Mouse (Mus musculus) urinary bladder, postnatal 10 days (tissue): ENCODE data around the gene Ccdc172.

Experiments used
- DNase-seq: peaks from one replicate; pipeline ENCODE4 v3.0.0; 2022; ENCODE audit warnings: low spot score

Ccdc172 gene

DNA sequence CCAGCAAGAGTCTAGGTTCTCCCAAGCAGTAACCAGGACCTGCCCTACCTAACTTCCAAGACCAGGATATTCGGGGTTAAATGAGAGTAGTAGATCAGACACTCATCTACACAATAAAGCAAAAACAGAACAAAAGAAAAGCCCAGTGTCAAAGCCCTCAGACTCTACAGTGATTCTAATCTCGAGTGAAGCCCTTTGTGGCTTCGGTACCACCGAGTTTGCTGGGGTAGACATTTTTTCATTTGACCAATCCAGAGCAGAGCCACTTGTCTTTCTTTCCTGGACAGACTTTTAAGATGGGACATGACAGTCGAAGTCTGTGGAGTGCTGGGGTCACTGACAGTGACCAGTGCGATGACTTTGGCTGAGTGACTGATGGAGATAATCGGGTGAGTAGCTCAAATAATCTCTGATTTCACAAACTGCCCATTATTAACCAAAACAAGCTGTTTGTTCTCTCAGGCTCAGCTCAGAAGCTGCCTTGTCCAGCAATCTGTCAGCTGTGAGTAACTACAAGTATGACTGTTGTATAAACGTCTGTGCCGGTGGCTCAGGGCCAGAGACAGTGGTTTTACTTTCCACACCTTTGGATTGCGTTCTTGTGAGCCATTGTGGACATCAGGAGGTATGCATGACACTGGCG, 60.8 kb downstream of the Ccdc172 start:
- no peak for DNase-seq

DNA sequence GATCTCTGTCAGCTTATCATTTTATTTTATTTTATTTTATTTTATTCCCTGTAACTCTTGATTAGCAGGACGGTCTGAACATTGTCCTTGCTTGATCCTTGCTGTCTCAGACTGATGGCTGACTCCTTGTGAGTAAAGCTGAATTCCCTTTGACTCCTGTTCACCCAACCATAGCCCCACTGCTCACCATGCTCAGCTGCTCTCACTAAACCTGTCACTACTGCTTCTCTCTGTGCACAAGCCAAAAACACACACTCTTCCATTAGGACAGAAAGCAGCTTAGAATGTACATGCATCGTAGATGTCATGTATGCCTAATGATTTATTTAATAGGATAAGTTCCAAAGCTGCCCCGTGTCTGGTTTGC, 61.3 kb downstream of the Ccdc172 start:
- DNase-seq: no peak

DNA sequence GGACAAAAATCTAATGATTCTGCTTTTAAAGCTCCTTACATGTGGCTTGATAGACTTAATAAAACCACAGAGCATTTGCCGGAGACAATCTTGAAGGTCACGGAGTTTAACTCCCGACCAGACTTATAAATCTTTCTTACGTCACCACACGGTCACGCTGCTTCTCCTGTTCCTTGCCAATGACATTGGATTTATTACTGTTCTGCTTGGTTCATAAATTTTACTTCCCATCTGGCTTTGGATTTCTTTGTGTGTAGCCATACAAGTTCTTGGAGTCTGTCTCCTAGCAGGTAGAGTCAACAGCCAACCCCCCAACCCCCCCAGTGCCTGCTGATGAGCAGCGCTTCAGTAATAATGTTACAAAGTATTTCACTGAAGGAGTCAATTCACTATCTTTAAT, 70.2 kb downstream of the Ccdc172 start:
- no peak for DNase-seq

DNA sequence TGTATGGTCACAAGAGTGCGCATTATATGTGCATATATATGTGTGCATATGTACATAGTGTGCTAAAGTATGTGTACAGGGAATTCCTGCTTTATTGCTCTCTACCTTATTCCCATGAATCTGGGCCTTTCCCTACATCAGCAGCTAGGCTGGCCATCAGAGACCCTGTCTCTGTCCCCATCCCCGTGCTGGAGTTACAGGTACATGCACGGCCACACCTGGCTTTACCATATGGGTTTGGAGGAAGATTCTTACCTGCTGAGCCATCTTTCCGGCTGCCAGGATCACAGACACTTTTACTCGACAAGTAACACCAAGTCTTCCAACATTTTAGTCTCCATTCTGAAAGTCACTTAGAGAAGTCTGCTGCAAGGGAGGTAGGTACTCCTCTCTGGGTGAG, 71.2 kb downstream of the Ccdc172 start:
- no peak for DNase-seq

DNA sequence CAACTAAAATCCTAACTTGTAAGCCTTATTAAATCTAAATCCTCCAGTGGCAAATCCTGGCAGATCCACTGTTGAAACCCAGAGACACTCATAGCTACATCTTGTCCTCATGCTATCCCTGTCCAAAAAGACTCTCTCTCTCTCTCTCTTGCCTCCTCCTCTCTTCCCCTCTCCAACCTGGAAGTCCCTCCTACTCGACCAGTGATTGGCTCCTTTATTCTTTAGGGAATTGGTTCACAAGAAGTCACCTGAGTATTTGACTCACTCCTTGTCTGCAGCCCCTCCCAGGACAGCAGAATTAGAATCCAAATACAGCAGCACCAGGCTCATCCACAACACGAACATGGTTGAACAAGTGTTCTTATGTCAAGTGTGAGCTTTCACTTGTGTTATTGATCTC, 74.3 kb downstream of the Ccdc172 start:
- DNase-seq: no peak

DNA sequence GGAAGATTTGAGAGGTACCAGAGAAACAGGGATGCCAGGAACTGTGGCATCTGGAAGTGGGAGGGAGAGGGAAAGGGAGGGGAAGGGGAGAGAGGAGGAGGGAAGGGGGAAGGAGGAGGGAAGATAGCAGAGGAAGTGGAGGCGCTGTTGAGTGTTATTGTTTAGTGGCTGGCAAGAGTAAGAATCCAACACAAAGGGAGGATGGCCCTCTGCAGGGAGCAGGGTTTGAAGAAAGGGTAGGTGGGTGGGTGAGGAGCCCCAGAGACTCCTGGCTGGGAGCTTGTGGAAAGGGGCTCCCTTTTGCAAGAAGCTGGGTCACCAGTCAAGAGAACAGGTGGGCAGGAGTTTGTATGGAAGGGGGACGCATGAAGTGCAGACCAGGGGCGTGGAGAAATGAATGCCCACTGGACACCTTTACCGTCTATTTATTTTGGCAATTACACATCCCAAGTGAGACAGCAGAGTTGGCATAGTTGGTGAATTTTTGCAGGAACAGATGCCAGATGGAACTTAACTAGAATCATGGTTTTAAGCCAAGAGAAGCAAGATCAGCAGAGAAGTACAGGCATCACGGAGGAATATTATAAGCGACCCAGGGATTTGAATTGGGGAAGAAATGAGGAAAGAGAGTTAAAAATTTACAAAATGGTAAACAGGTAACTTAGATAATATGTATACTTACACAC, 78.6 kb downstream of the Ccdc172 start:
- no peak for DNase-seq

DNA sequence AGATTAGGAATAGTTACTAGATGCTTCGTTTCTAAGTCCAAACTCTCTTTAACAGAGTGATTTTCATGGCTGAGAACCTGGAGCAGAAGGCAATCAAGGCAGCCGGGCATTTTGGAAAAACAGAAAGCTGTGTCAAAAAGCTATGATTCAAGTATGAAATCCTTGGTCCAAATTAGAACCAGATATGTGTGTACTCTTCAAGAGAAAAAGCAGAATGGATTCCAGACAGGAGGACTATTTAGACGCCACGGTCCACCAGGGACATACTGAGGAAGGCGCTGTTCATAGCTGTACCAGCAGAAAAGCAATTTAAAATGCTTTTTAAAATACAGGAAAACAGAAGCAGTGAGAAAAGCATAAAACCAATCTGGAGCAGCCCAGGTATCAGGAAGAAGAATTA, 88.6 kb downstream of the Ccdc172 start:
- no peak for DNase-seq
